Mouse (Mus musculus): ENCODE data around the gene Ssb. TPM values are rescaled to one million over a fixed set of nuclear protein-coding genes. Genes with fewer than 3 reads are reported as not detected.
"Not testable (repeated sequence)": the region's sequence is repeated elsewhere in the genome, so short reads cannot be mapped to it uniquely, and the experiment has no call there.

The Ssb gene
- total and polyA plus RNA-seq, 2 experiments from 2014 or later, result 152 to 287 TPM

DNA sequence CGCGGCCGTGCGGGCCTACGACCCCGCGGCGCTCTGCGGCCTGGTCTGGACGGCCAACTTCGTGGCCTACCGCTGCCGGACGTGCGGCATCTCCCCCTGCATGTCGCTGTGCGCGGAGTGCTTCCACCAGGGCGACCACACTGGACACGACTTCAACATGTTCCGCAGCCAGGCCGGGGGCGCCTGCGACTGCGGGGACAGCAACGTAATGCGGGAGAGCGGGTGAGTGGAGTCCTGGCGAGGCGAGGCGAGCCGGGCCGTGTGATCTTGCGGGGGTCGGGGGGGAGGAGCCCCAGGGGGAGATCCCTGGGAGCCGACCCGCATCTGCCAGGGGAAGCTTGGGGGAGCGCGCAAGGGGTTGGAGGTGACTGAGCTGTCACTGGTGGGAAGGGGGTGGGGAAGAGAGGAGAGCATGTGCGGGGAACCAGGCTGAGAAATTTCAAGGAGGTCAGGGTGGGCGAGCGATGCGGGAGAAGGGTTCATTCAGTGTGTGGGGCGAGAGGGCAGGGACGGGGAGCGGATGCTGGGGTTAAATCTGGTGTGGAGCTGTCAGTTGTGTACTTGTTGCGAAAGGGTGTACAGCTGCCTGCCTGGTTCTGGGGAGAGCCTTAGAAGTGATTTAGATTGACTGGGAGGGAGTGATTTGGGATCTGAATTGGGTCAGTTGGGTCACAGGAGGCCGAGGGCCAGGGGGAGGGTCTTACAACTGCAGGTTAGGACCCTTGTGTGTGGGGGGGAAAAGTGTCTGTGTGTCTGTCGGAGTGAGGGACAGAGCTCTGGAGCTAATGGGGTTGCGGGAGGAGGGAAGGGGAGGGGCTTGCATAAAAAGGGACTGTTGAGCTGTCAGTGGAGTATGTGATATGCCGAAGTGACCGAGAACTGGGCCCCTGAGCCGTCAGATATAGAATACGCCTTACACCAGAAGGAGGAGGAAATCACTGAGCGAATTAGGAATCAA, 36.5 kb downstream of the Ssb start:
- peak; percentile 51 for DNase-seq
- H3K27ac ChIP-seq (ENCODE audit: low read depth, low read length), result peak overlapping the region; percentile 95
- H3K27me3 ChIP-seq (ENCODE audit: insufficient read depth, low read length), result no peaks in the 10 kb centered on the region
- no peak for TF ChIP-seq CTCF (IDR thresholded peaks at IDR 0.05; ENCODE audit: low read depth)
- H3K4me2 ChIP-seq (ENCODE audit: low read depth), result peak overlapping the region; percentile 85
- H3K9ac ChIP-seq, result peak overlapping the region; percentile 99
- peak; percentile 36 for ATAC-seq
- no peaks in the 10 kb centered on the region for H3K36me3 ChIP-seq (ENCODE audit: insufficient read depth)
- WGBS, result under 1% methylated on average over 55 of the region's 55 CpGs
- peak overlapping the region; percentile 99 for H3K4me3 ChIP-seq (ENCODE audit: low read depth, low read length)
- H3K9me3 ChIP-seq (ENCODE audit: low read length), result no peaks in the 10 kb centered on the region
- H3K4me1 ChIP-seq (ENCODE audit: insufficient read depth), result no peaks in the 10 kb centered on the region; the same call in 1 of the 2 replicates

DNA sequence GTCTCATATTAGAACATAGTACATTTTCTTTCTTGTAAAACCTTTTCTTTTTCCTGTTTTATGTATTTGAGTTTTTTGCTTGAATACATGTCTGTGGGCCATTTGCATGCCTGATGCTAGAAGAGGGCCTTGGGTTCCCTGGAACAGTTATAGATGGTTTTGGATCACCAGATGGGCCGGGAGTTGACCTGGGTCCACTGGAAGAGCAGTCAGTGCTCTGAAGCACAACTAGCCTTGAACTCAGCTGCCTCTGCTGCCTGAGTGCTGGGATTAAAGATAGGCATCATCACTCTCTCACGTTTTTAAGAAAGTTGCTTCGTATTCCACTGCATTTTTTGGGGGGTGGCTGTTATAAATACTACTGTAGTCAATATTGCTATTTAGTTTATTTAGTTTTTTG, 42.2 kb downstream of the Ssb start:
- Histone ChIP-seq H3K36me3 (ENCODE audit: insufficient read depth) (no peaks in the 10 kb centered on the region), H3K4me1 (ENCODE audit: insufficient read depth) (no peaks in the 10 kb centered on the region; the same call in 1 of the 2 replicates), H3K9ac (no peak overlapping the region), H3K27ac (ENCODE audit: low read depth, low read length) (no peak overlapping the region), H3K4me2 (ENCODE audit: low read depth) (no peak overlapping the region), H3K27me3 (ENCODE audit: insufficient read depth, low read length) (no peaks in the 10 kb centered on the region), H3K9me3 (ENCODE audit: low read length) (no peaks in the 10 kb centered on the region), H3K4me3 (ENCODE audit: low read depth, low read length) (no peak overlapping the region)
- TF ChIP-seq CTCF (IDR thresholded peaks at IDR 0.05; ENCODE audit: low read depth), result no peak
- DNase-seq (no peak), ATAC-seq (no peak)
- WGBS, result 97% methylated on average over 3 of the region's 3 CpGs

DNA sequence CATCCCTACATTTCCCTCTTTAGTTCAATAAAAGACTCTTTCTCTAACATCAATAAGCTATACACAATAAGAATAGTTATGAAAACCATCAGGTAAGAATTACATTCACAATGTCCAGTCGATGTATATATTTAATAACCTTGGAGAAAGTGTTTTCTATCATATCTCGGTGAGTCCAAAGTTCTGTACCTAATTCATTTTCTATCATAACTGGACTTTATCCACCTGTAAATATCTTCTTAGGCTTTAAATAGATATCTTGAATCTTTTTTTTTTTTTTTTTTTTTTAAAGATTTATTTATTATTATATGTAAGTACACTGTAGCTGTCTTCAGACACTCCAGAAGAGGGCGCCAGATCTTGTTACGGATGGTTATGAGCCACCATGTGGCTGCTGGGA, 46.0 kb downstream of the Ssb start:
- not testable (repeated sequence) for H3K9ac ChIP-seq; H3K9me3 ChIP-seq (ENCODE audit: low read length)
- 88% methylated on average over 4 of the region's 4 CpGs for WGBS

DNA sequence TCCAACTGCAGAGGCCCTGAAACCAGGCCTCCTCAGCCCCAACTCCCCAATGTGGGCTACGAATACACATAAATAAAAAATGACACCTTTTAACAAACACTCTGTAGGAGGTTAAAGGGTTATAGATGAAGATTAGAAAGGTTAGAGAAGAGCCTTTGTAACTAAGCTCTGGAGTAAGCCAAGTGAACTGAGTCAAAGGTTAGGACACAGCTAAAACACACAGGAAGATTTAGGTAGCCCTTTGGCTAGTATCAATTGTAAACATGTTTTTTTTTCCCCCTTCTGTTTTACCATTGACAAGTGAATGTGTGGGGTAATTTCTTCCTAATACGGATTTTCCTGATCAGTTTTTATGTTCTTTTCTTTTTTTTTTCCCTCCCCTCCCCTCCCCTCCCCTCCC, 51.4 kb downstream of the Ssb start:
- H3K4me1 ChIP-seq (ENCODE audit: insufficient read depth), result no peaks in the 10 kb centered on the region
- H3K9ac ChIP-seq, result no peak overlapping the region
- WGBS, result 48% methylated on average over 2 of the region's 2 CpGs
- no peak overlapping the region for H3K27ac ChIP-seq (ENCODE audit: low read depth, low read length)
- no peaks in the 10 kb centered on the region for H3K9me3 ChIP-seq (ENCODE audit: low read length)
- H3K36me3 ChIP-seq (ENCODE audit: insufficient read depth), result peaks cover 14% of the 10 kb centered on the region
- no peak overlapping the region for H3K4me2 ChIP-seq (ENCODE audit: low read depth)
- H3K4me3 ChIP-seq (ENCODE audit: low read depth, low read length), result no peak overlapping the region
- no peak for TF ChIP-seq CTCF (IDR thresholded peaks at IDR 0.05; ENCODE audit: low read depth)
- no peak for DNase-seq
- H3K27me3 ChIP-seq (ENCODE audit: insufficient read depth, low read length), result no peaks in the 10 kb centered on the region
- no peak for ATAC-seq

More for the DNA sequence above, 46.0 kb downstream of the Ssb start:
- not testable (repeated sequence) for H3K4me1 ChIP-seq (ENCODE audit: insufficient read depth); H3K27ac ChIP-seq (ENCODE audit: low read depth, low read length); H3K4me2 ChIP-seq (ENCODE audit: low read depth); H3K4me3 ChIP-seq (ENCODE audit: low read depth, low read length); H3K27me3 ChIP-seq (ENCODE audit: insufficient read depth, low read length); ATAC-seq; DNase-seq; H3K36me3 ChIP-seq (ENCODE audit: insufficient read depth)

DNA sequence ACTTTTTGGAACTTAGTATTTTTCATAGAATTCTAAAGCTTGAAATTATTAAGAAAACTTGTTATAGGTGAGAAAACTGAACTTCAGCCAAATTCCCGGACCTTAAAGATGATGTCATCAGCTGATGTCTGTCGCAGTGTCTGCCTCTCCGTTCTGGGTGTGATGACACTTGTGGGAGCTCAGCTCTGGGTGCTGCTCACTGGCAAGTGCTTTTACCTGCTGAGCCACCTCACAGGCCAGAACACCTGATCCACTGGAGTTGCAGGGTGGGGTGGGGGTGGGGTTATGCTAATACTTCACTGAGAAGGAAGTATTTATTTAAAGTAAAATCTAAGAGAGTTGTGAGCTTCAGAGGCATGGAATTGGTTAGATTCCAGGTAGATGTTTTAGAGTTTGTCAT, 55.9 kb downstream of the Ssb start:
- Histone ChIP-seq H3K4me3 (ENCODE audit: low read depth, low read length) (no peak overlapping the region), H3K27ac (ENCODE audit: low read depth, low read length) (no peak overlapping the region), H3K9ac (no peak overlapping the region), H3K9me3 (ENCODE audit: low read length) (no peaks in the 10 kb centered on the region), H3K4me1 (ENCODE audit: insufficient read depth) (no peaks in the 10 kb centered on the region), H3K27me3 (ENCODE audit: insufficient read depth, low read length) (no peaks in the 10 kb centered on the region), H3K4me2 (ENCODE audit: low read depth) (no peak overlapping the region), H3K36me3 (ENCODE audit: insufficient read depth) (peaks cover 23% of the 10 kb centered on the region)
- no peak for DNase-seq
- no peak for ATAC-seq
- no peak for TF ChIP-seq CTCF (IDR thresholded peaks at IDR 0.05; ENCODE audit: low read depth)
- 85% methylated on average over 3 of the region's 3 CpGs for WGBS

Other genes starting within 250 kb of the Ssb start
- 22.7 and 34.4 TPM in 2 replicates for gene Bbs5, start 214.4 kb upstream of the Ssb start, total RNA-seq (2014; rRNA removed)
- gene Bbs5, start 214.4 kb upstream of the Ssb start, polyA plus RNA-seq (2015; fragmentation: Nextera tagmentation; extraction: Ambion mirVana), result 17.9 and 23.4 TPM in 2 replicates
- gene Klhl41, start 191.4 kb upstream of the Ssb start, total RNA-seq (2014; rRNA removed), result 0.10 and 0.15 TPM in 2 replicates
- gene Klhl41, start 191.4 kb upstream of the Ssb start, polyA plus RNA-seq (2015; fragmentation: Nextera tagmentation; extraction: Ambion mirVana), result 0.10 and 0.13 TPM in 2 replicates
- gene Fastkd1, start 148.0 kb upstream of the Ssb start, total RNA-seq (2014; rRNA removed), result 21.3 and 24.4 TPM in 2 replicates
- gene Fastkd1, start 148.0 kb upstream of the Ssb start, polyA plus RNA-seq (2015; fragmentation: Nextera tagmentation; extraction: Ambion mirVana), result 8.8 and 12.7 TPM in 2 replicates
- gene Ppig, start 139.0 kb upstream of the Ssb start, total RNA-seq (2014; rRNA removed), result 13.2 and 18.7 TPM in 2 replicates
- 88.0 and 125 TPM in 2 replicates for gene Ppig, start 139.0 kb upstream of the Ssb start, polyA plus RNA-seq (2015; fragmentation: Nextera tagmentation; extraction: Ambion mirVana)
- 1.3 and 2.8 TPM in 2 replicates for gene Ccdc173, start 72.0 kb upstream of the Ssb start, total RNA-seq (2014; rRNA removed)
- gene Ccdc173, start 72.0 kb upstream of the Ssb start, polyA plus RNA-seq (2015; fragmentation: Nextera tagmentation; extraction: Ambion mirVana), result 1.2 and 1.4 TPM in 2 replicates
- gene Phospho2, start 71.9 kb upstream of the Ssb start, total RNA-seq (2014; rRNA removed), result 39.2 and 40.8 TPM in 2 replicates
- 29.8 and 32.3 TPM in 2 replicates for gene Phospho2, start 71.9 kb upstream of the Ssb start, polyA plus RNA-seq (2015; fragmentation: Nextera tagmentation; extraction: Ambion mirVana)
- gene Klhl23, start 39.6 kb upstream of the Ssb start, total RNA-seq (2014; rRNA removed), result 163 and 199 TPM in 2 replicates
- gene Klhl23, start 39.6 kb upstream of the Ssb start, polyA plus RNA-seq (2015; fragmentation: Nextera tagmentation; extraction: Ambion mirVana), result 43.0 and 87.2 TPM in 2 replicates
- gene Mettl5, start 24.1 kb downstream of the Ssb start, total RNA-seq (2014; rRNA removed), result 12.5 and 13.0 TPM in 2 replicates
- 30.5 and 32.3 TPM in 2 replicates for gene Mettl5, start 24.1 kb downstream of the Ssb start, polyA plus RNA-seq (2015; fragmentation: Nextera tagmentation; extraction: Ambion mirVana)
- gene Ubr3, start 35.7 kb downstream of the Ssb start, total RNA-seq (2014; rRNA removed), result 42.9 and 53.9 TPM in 2 replicates
- gene Ubr3, start 35.7 kb downstream of the Ssb start, polyA plus RNA-seq (2015; fragmentation: Nextera tagmentation; extraction: Ambion mirVana), result 7.7 and 10.9 TPM in 2 replicates
- 2.0 and 3.0 TPM in 2 replicates for gene Myo3b, start 177.6 kb downstream of the Ssb start, total RNA-seq (2014; rRNA removed)
- gene Myo3b, start 177.6 kb downstream of the Ssb start, polyA plus RNA-seq (2015; fragmentation: Nextera tagmentation; extraction: Ambion mirVana), result 0.31 and 0.36 TPM in 2 replicates

Measured in forebrain, postnatal 0 days (tissue).